ENCODE assay signal across 9 mouse cellular contexts in the genomic region with DNA sequence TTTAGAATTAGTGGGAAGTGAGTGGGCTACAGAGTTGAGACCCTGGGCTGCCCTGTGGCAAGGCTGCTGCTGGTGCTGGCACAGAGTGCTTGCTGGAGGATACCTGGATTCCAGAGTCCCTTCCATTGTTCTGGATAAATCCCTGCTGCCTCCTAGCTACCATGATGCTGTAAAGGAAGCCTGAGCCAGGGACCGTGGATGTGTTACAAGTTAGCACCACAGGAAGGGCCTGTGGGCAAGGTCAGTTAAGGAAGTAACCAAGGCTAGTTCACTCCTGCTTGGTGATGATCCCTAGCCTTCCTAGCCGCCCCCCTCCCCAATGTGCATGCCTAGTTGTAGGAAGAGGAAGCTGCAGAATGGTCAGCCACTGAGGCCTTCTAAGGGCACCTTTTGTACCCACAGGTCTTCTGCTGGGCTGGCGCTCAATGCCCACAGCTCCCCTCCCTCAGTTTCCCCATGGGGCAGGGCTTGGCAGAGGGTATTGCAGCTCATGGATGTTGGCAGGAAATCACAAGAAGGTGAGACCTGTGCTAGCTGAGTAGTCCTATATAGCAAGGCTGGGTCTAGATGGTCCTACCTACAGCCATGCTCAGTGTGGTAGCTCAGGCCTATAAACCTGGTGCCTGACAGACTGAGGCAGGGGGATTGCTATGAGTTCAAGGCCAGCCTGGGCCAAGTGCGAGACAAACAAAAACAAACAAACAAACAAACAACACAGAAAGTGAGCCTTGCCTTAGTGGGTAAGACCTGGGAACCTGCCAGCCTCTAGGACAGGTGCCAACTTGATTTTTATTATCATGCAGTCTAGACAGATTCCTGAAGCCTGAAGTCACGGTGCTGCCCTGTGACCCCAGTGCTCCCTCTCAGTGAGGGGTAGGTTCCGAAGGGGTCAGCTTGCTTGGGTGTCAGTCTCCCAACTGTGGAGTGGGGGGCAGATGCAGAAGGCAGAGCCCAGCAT. TPM values are rescaled to one million over a fixed set of nuclear protein-coding genes. Genes with fewer than 3 reads are reported as not detected.
DNase-seq lines count a peak whose midpoint lies in the region; ATAC-seq lines count a peak whose summit lies in the region.
"Had no signal": no experiment of that assay in that cellular context is flagged by ENCODE, and none has a peak within 500 bp of the region (broad histone marks: within the 10 kb centered on the region; RNA-seq: fewer than 3 reads in every experiment).

No protein-coding gene starts in this region.

- WGBS in forebrain, embryonic 13.5 days: 45% methylated on average over 6 of the region's 6 CpGs

- peak overlapping the region; percentile 98 for H3K27ac ChIP-seq in forebrain, embryonic 13.5 days
- H3K27ac ChIP-seq: embryonic facial prominence, embryonic 15.5 days had no signal

- ATAC-seq in forebrain, embryonic 13.5 days: no peak

- H3K4me2 ChIP-seq in forebrain, embryonic 13.5 days: peak overlapping the region; percentile 95
- H3K4me2 ChIP-seq: embryonic facial prominence, embryonic 15.5 days had no signal

- peaks cover 73% of the 10 kb centered on the region for H3K4me1 ChIP-seq in forebrain, embryonic 13.5 days

- peak overlapping the region; percentile 78 for H3K4me3 ChIP-seq in forebrain, embryonic 13.5 days
- H3K4me3 ChIP-seq: embryonic facial prominence, embryonic 15.5 days had no signal

- peak; percentile 91 for DNase-seq in heart, adult 11 months
- DNase-seq in heart, postnatal 25 days (ENCODE audit: low spot score): no peak
- peak; percentile 67 for DNase-seq in 416B (ENCODE audit: low read depth)
- peak; percentile 88 to 89 for DNase-seq in kidney, postnatal 36 days
- DNase-seq in ovary, postnatal 10 days (ENCODE audit: low spot score): no peak
- DNase-seq in spleen, adult 18-20 months: no peak
- no peak for DNase-seq in left cerebral cortex, postnatal 10 days (ENCODE audit: extremely low spot score in 1 of 2, low spot score in 2 of 2)

- H3K36me3 ChIP-seq in forebrain, embryonic 13.5 days (ENCODE audit: poor library complexity, severe bottlenecking): peaks cover 6% of the 10 kb centered on the region
- H3K36me3 ChIP-seq: embryonic facial prominence, embryonic 15.5 days had no signal

- intact Hi-C loops in heart, postnatal 25 days (cut with DNase I): no loop called here
- intact Hi-C loops in left cerebral cortex, postnatal 10 days (cut with DNase I): no loop called here

- H3K27me3 ChIP-seq in forebrain, embryonic 13.5 days: no peaks in the 10 kb centered on the region
- H3K27me3 ChIP-seq: embryonic facial prominence, embryonic 15.5 days had no signal

- peak overlapping the region; percentile 98 for H3K9ac ChIP-seq in forebrain, embryonic 13.5 days
- H3K9ac ChIP-seq: embryonic facial prominence, embryonic 15.5 days had no signal

- H3K9me3 ChIP-seq in forebrain, embryonic 13.5 days (replicated peaks): no peaks in the 10 kb centered on the region
- H3K9me3 ChIP-seq: embryonic facial prominence, embryonic 15.5 days had no signal

RNA-seq across cellular contexts. Expression of a gene that starts 20.3 kb away (rescaled TPM):
- 1 to 10 TPM in 1 of 2 experiments, under 1 TPM in 1; 0.70 to 1.3 TPM for total RNA-seq in heart, postnatal 25 days (2021)
- polyA plus RNA-seq in forebrain, embryonic 13.5 days (2015; fragmentation: Nextera tagmentation; extraction: Ambion mirVana): 0.79 and 1.0 TPM in 2 replicates
- under 1 TPM; 0.22 to 0.32 TPM for total RNA-seq in left cerebral cortex, postnatal 10 days (2021)

RNA-seq across cellular contexts. Expression of a gene that starts 22.6 kb away (rescaled TPM):
- total RNA-seq in heart, postnatal 25 days (2021): 10 to 100 TPM; 38.6 to 48.7 TPM
- 156 and 178 TPM in 2 replicates for polyA plus RNA-seq in forebrain, embryonic 13.5 days (2015; fragmentation: Nextera tagmentation; extraction: Ambion mirVana)
- 100 to 1,000 TPM; 122 to 128 TPM for total RNA-seq in left cerebral cortex, postnatal 10 days (2021)

RNA-seq across cellular contexts. Expression of a gene that starts 57.7 kb away (rescaled TPM):
- not detected for total RNA-seq in heart, postnatal 25 days (2021)
- polyA plus RNA-seq in forebrain, embryonic 13.5 days (2015; fragmentation: Nextera tagmentation; extraction: Ambion mirVana): 0.49 and 1.0 TPM in 2 replicates
- 1 to 10 TPM in 1 of 2 experiments, under 1 TPM in 1; 0.86 to 1.6 TPM for total RNA-seq in left cerebral cortex, postnatal 10 days (2021)

Comparison
In these comparisons a context has a peak if more than half of its experiments do, and no peak if none do; other contexts are left out.
1. DNase-seq: peak in heart, adult 11 months (single experiment), 416B (single experiment) and kidney, postnatal 36 days (2 of 2); none in heart, postnatal 25 days (single experiment), ovary, postnatal 10 days (single experiment), spleen, adult 18-20 months (0 of 2) and left cerebral cortex, postnatal 10 days (0 of 2).